Mouse (Mus musculus) kidney, adult 2 months (tissue): ENCODE measurements around the gene Fam78a.

Source experiments
- CTCF ChIP-seq: fragments of 200-500 bp; conservative IDR thresholded peaks from 2 replicates; pipeline ENCODE4 v1.5.1; 2011; ENCODE audit warnings: low read depth, mild to moderate bottlenecking, control low read depth, low read length, moderate library complexity, mixed read lengths; ENCODE audit not compliant: insufficient read depth, insufficient read length
- POLR2A ChIP-seq: fragments of 200-500 bp; IDR thresholded peaks from one replicate; pipeline ENCODE4 v1.6.1; 2011; ENCODE audit warnings: low read depth, low read length, control low read depth

- TF ChIP-seq POLR2A (no peak), CTCF (no peak)
Observed at GRCm38 (mm10) chr2:32045375-32045774, 39.3 kb downstream of the Fam78a start.
